Mouse (Mus musculus) heart, adult 11 months (tissue): ENCODE data around the gene Trim2.
A peak's percentile ranks its signal among the peaks of the same experiment; 100 is the strongest.

ENCODE experiments used
- DNase-seq: peaks from one replicate; pipeline ENCODE4 v3.0.0; 2022

The Trim2 gene

DNA sequence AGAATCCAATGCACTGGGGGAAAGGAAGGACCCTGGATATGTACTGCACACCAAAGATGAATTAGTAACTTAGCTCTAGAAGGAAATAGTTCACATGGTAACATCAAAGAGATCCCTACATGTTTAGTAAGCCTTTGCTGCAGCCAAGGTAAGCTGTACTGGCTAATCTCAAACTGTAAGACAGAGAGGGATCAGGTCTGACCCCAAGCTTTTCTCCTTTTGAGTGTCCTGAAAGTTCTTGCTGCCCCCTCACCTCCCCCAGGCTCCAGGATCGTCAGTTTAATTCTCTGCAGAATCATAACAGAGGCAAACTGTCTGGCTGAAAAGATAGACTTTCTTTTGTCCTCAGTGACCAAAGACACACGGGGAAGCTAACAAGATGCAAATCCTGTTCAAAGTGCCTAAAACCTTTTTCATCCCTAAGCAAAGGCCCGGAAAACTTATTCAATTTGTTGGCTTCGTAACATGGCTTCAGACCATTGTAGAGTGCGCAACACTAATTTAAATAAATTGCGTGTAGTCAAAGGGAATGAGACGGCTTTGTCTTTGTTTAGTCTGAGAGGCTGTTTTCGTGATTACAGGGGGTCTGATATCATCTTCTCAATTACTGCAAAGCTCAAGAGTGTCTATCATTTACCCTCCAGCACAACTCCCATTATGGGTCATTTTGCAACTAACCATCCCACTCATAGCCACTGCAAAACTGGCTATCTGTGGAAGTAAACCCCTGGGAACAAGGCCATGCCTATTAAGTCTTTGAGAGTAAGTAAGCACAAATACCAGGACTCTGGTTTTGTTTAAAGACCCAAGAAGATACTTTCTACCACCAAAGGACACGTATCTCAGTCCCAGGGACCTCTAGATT is 52.8 kb downstream of the Trim2 start:
- no peak for DNase-seq

GRCm38 (mm10) chr3:84252776-84253654 is 53.7 kb downstream of the Trim2 start:
- DNase-seq: no peak

GRCm38 (mm10) chr3:84251721-84252120 is 55.0 kb downstream of the Trim2 start:
- no peak for DNase-seq

DNA sequence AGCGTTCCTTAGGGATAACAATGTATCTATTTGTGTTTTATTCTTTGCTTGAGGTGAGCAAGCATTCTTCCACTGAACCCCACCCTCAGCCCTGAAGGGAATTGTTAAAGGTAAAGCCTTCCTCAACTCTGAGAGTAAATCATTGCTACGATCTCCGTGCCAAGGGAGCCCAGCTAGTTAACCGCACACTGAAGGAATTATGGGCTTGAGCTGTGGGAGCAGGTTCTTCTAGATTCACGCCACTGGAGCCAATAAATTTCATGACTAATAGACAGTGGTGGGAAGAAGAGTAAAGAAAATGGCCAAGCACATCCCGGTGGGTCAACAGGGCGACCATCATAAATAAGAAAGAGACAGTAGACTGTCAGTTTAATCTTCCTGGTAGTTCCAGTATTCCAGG is 56.4 kb downstream of the Trim2 start:
- DNase-seq: no peak

DNA sequence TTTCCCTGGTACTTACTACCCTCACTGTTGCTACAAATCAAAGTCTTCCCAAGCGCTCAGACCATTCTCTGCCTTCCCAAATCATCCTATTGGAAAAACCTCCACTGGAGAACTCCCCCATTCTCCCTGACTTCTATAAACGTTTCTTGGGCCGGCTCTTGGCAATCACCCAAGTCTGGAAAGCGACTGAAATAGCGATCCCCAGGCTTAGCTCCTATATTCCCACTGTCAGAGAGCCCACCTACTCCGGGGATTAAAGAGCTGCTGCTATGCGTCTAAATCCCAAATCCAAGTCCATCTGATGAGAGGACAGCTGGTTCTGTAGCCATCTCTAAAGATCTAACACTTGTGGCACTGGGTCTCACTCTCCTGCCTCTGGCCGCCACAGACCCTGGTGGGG is 58.9 kb downstream of the Trim2 start:
- DNase-seq: no peak

DNA sequence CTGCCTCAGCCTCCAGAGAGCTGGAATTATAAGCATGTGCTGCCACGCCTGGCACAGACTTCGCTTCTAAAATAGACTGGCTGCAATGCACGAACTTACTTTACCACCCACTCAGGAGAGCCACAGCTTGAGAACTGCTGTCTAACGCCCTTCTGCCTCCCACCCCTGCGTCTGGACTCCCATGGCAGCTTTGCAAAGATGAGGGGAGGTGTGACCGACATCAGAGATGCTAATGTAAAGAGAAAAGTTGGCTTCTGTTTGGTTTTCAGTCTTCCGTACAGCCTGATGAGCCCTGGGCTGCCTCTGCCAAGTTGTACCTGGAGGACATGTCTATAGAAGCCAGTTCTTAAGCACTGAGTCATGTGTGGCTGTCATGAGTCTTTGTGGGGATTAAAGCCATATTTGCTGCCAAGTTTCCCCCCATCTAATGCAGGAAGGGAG is 60.2 kb downstream of the Trim2 start:
- no peak for DNase-seq

- no peak for DNase-seq
Measured at GRCm38 (mm10) chr3:84243116-84243515, 63.6 kb downstream of the Trim2 start.

DNA sequence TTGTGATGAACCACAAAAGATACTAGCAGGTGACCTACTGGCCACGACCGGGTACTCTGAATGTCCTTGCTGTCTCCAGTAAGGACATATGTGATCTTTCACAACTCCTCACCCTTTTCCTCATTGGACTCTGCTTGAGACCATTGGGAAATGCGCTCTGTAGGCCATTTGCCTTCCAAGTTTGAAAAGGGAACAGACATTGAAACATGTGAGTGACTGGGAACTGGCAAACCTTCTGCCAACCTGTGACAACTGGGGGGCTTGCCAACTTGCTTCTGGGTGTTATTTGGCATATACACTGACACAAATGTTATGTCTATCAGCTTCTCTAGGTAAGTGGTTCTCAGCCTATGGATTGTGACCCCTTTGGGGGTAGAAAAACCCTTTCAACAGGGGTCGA is 64.2 kb downstream of the Trim2 start:
- DNase-seq: no peak

- no peak for DNase-seq
Measured at GRCm38 (mm10) chr3:84241098-84241497, 65.6 kb downstream of the Trim2 start.

DNA sequence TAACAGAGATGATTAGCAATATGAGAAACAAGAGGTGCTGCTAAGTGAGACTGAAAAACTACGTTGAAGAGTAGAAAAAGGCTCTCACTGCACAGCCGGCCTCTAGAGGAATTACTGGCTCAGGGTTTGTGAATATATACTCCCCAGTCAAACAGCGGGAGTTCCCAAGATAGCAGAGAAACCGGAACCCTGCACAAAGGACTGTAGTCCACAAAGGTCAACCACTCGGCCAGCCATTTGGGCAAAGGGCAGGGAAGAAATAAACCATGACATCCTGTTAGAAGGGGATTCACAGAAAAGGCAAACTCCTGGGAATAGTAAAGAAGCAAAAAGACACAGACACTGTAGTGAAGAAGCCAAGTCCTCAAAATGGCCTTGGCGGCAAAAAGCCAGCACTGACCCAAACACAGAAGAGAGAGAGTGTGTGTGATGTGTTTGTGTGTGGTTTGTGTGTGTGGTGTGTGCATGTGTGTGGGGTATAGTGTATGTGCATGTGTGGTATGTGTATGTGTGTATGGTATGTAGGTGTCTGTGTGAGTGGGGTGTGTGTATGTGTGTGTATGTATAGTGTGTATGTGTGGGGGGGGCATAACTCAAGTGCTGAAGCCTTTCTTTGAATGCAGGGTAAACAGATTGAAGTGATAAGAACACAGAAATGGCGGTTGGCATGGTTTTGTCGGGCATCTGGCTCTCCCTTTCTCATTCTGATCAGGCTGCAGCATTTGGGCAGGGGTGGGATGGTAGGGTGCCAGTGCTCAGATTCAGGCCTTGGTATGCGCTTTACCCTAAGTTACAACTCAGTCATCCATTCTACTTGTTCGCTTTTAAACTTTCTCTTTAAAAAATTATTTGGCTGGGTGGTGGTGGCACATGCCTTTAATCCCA is 71.0 kb downstream of the Trim2 start:
- peak; percentile 96 for DNase-seq

GRCm38 (mm10) chr3:84234562-84234961 is 72.1 kb downstream of the Trim2 start:
- no peak for DNase-seq

DNA sequence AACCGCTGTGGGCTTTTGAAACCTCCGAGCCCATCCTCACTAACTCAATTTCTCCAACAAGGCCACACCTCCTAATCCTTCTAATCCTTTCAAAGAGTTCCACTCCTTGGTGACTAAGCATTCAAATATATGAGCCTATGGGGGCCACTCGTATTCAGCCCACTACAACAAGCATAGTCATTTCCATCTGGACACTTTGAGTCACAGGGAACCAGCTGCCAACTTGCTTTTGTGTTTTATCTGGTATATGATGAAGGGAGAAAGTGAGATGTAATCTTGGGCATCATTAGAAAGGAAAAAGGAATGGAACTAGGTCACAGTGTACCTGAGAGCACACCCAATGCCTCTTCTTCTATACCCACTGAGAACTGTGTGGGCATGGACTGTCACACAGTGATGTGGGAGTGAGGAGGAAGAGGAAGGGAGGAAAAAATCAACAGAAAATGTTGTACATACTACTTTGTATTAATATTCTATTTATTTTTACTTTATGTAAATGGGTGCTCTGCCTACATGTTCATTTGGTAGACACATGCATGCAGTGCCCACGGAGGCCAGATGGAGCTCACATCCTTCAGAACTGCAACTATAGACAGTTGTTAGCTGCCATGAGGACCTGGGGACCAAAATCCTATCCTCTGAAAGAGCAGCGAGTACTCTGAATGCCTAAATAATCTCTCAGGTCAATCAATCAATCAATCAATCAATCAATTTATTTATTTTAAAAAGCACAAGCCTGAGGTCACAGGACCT is 72.8 kb downstream of the Trim2 start:
- DNase-seq: no peak

DNA sequence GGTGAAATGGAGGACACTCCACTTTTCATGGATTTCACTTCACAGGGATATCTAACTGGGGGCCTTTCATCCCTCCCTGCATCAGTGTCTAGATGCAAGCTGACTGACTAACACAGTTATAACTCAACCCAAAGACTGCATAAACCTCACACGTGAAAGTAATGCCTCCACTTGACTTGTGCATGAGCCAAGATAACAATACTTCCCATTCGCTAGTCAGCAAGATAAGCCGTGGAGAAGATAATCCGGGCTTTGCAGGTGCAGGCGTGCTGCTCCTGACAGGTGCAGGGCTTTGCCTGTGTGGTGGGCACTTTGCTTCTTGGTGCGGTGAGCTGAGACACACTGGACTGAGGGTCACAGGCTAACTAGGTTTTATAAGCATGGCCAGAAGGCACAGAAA is 74.4 kb downstream of the Trim2 start:
- DNase-seq: no peak

DNA sequence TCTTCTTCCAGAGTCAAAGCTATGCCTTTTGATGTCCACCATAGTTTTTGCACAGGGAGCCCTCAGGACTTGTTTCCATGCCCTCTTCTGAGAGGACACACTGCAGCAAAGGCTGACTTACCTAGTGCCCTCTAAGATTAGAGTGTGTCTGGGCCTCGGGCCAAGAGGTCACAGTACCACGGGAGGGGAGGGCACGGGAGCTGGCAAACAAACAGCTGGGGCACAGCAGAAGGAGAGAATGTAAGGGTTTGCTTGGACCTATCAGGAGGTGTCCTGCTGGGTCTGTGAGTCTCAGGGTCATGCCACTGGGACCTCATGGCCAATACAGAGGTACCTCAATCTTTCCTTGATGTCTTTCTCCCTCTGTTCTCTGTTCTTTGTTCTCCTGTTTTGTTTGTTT is 75.7 kb downstream of the Trim2 start:
- peak; percentile 97 for DNase-seq

DNA sequence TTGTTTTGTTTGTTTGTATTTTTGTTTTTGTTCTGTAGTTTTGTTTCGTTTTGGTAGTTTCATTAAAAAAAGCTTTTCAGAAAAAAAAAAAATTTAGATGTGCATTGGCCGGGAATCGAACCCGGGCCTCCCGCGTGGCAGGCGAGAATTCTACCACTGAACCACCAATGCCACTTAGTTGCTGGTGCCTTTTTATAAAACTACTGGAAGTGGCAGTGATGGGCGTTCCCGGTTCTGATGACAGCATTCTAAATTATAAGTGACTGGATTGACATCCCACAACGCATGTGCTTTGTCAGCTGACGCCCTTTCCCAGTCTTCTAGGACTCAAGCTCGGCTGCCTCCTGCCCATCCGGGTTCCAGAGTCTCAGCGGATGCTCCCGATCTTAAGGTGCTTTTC is 77.8 kb downstream of the Trim2 start:
- DNase-seq: peak; percentile 95

DNA sequence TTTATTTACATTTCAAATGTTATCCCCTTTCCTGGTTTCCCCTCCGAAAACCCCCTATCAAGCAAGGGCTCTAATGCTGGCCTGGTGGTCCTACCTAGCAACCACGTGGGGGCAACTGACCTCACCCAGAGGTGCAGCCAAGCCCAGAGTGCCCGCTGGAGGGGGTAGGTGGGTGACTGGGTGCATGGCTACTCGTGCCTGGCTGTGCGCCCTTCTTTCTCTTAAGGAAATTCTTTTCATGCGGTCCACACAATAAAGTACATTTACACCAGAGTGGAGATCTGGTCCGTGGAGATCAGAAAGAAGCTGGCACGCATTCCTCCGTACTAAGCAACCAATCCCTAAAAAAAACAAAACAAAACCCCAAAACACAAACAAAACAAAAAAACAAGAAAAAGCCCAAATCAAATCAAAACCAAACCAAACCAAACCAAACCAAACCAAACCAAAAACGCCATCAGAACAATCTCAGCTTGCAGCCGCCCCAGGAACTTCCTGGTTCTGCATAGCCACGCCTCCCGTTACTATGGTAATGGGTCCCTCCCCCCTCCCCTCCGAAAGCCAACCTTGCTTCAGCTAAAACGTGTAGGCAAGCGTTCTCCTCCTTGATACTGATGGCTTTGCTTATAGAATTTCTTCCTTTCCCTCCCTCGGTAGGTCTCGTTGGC is 78.3 kb downstream of the Trim2 start:
- DNase-seq: peak; percentile 96

- DNase-seq: peak; percentile 89
Measured at GRCm38 (mm10) chr3:84227628-84228027, 79.0 kb downstream of the Trim2 start.

DNA sequence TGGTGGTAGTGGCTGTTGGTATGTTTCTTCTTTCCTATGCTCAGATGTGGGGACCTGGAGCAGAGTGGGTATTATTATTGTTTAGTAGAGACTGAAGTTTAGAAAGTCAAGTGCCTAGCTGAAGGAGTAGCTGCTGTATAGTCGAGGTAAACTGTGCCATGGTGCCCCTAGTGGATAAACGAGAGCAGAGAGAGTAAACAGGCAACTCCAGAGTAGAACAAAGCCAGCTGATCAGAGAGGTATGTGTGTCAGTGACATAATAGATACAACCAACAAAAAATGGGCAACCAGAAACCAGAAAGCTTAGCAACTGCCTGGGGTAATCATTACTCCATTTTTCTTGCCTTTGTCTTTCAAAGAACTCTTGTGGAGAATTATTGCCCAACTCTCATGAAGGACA is 81.7 kb downstream of the Trim2 start:
- DNase-seq: peak; percentile 78

- DNase-seq: peak; percentile 97
Measured at GRCm38 (mm10) chr3:84220748-84221147, 85.9 kb downstream of the Trim2 start.

DNA sequence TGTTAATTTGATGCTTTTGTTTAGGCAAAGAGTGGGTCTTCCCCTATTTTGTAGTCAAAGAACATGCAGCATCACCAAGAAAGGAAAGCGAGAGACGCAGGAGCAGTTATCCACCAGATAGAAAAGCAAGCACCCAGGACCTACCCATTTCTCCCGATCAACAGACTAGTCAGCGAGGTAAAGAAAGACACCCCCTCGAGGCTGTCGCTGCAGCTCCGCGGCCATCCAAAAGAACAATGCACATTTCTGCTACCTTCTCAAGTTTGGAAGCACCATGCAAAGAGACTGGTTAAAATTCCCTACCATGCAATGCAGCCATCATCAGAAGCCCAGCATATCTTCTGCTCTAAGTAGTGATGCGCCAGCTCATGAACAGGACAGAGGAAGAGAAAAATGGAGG is 86.4 kb downstream of the Trim2 start:
- DNase-seq: peak; percentile 91

DNA sequence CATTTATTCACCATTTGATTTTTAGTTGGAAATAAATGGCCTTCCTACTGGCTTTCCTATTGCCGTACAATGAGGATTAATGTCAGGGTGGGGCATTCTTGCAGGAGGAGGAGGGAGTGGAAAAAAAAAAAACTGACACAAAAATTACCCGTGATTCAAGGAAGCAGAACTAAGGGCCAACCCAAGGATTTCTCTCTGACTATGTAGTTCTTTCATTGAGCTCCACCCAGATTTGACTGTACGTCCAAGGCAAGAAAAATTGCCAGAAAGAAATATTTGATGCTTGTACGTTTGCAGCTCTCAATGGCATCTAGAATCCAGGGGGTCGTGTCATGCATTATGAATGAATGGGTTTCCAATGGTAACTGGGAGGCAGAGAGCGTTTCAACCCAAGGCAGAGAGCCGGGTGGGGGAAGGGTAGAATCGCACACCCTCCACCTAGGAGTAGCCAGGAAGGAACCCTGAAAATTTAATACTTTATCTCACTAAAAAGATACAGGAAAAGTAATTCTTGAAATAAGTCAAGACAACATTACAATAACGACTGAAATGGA is 86.9 kb downstream of the Trim2 start:
- peak; percentile 83 for DNase-seq
